Mouse (Mus musculus) kidney, adult 2 months (tissue): ENCODE data around the gene Ppp1r9a.

ENCODE experiments used
- CTCF ChIP-seq: fragments of 200-500 bp; conservative IDR thresholded peaks from 2 replicates; pipeline ENCODE4 v1.5.1; 2011; ENCODE audit warnings: low read depth, mild to moderate bottlenecking, control low read depth, low read length, moderate library complexity, mixed read lengths; ENCODE audit not compliant: insufficient read depth, insufficient read length
- POLR2A ChIP-seq: fragments of 200-500 bp; IDR thresholded peaks from one replicate; pipeline ENCODE4 v1.6.1; 2011; ENCODE audit warnings: low read depth, low read length, control low read depth

- no peak for TF ChIP-seq POLR2A
- no peak for TF ChIP-seq CTCF
These were observed 210.4 kb downstream of the Ppp1r9a start for GRCm38 (mm10) chr6:5113103-5113502.
